Mouse (Mus musculus) forebrain, embryonic 16.5 days (tissue): ENCODE data around the gene Vcpkmt. TPM values are rescaled to one million over a fixed set of nuclear protein-coding genes. Genes with fewer than 3 reads are reported as not detected.
"Not testable (repeated sequence)": the region's sequence is repeated elsewhere in the genome, so short reads cannot be mapped to it uniquely, and the experiment has no call there.

Experiments used
- ATAC-seq: fragments of 200-750 bp; cut with Nextera tagmentation; 2 replicates; pipeline ENCODE4 v1.8.0; 2017; ENCODE audit warnings: mild to moderate bottlenecking, moderate library complexity
- H3K27ac ChIP-seq: fragments of 300-500 bp; sonication (generic); 2 replicates; pipeline ENCODE4 v1.5.1; 2014; ENCODE audit warnings: low read length, control low read depth
- H3K27me3 ChIP-seq: fragments of 300-500 bp; sonication (generic); replicated peaks from 2 replicates; pipeline ENCODE4 v1.6.1; 2014; ENCODE audit warnings: low read length; ENCODE audit not compliant: control insufficient read depth, insufficient read depth
- H3K36me3 ChIP-seq: fragments of 300-500 bp; sonication (generic); 2 replicates; pipeline ENCODE4 v1.6.1; 2014; ENCODE audit not compliant: control insufficient read depth, insufficient read depth
- H3K4me1 ChIP-seq: fragments of 300-500 bp; sonication (generic); replicated peaks from 2 replicates; pipeline ENCODE4 v1.6.1; 2014; ENCODE audit warnings: low read length; ENCODE audit not compliant: control insufficient read depth, insufficient read depth
- H3K4me2 ChIP-seq: fragments of 300-500 bp; sonication (generic); 2 replicates; pipeline ENCODE4 v1.6.1; 2014; ENCODE audit warnings: mild to moderate bottlenecking, low read length, control low read depth
- H3K4me3 ChIP-seq: fragments of 300-500 bp; sonication (generic); replicated peaks from 2 replicates; pipeline ENCODE4 v1.5.1; 2014; ENCODE audit warnings: mild to moderate bottlenecking, low read length, control low read depth
- H3K9ac ChIP-seq: fragments of 300-500 bp; sonication (generic); replicated peaks from 2 replicates; pipeline ENCODE4 v1.6.1; 2014; ENCODE audit warnings: low read depth, low read length, control low read depth
- H3K9me3 ChIP-seq: fragments of 300-500 bp; sonication (generic); 2 replicates; pipeline ENCODE4 v1.6.1; 2016; ENCODE audit warnings: low read length; ENCODE audit not compliant: control insufficient read depth
- WGBS: fragments of 180-500 bp; shearing (Covaris S2); extraction: QIAGEN DNeasy Blood & Tissue Kit; methylation state at CpG from one replicate; pipeline ENCODE4 v1.1.7; 2014; 5-methylcytosine and 5-hydroxymethylcytosine counted together
- polyA plus RNA-seq: library from polyadenylated mRNA; unstranded; fragments of >200 nt; fragmentation: Nextera tagmentation; extraction: Ambion mirVana; gene quantifications from 2 replicates; pipeline ENCODE4 v1.2.1, GENCODE M21; 2015

Gene Vcpkmt
- polyA plus RNA-seq, 1 experiment from 2014 or later = 33.5 TPM

DNA sequence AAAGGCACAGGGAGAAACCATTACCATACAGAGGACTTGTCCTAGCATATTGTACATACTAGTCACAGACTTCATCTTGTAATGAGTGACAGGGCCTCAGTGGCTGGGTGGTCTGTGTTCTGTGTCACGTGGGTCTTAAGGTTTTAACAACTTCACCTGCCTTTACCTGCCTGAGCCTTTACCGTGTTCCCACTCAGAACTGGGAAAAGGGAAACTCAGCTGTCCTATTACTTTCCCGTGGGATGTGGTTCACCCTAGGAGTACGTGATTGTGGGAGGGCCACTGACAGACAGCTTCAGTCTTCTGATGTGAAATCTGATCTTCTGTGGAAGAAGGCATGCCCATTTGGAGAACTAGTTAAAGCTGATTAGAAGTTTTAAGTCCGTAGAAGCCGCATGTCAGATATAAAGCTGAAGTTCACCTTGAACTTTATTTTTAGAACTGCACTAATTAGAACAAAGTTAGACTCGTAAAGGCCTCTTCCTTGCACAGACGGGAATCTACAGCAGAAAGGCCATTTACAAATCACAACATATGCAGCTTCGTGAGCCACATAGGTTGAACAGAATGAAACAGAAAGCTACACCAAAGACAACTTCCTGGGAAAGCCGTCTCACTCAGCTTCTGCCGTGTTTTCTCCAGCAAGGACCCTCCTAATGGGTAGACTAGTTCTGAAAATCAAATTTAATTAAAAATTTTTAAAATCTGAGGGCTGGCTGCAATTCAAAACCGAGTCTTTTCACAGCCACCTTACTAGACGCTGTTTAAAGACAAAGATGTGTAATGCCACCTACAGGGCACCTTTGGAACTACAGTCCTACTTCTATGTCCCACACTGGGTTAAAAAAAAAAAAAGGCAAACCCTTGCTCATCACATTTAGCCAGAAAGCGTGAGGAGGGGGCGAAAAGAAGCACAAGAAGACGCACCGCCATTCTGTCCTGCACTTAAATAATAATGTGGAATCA, 8.6 kb downstream of the Vcpkmt start:
- Histone ChIP-seq H3K4me3 (peak overlapping the region; percentile 34), H3K36me3 (peaks cover 9% of the 10 kb centered on the region), H3K9ac (peak overlapping the region; percentile 43), H3K9me3 (no peaks in the 10 kb centered on the region), H3K27me3 (no peaks in the 10 kb centered on the region), H3K27ac (no peak overlapping the region), H3K4me1 (peaks cover 3% of the 10 kb centered on the region), H3K4me2 (peak overlapping the region; percentile 53)
- WGBS = 23% methylated on average over 17 of the region's 17 CpGs
- ATAC-seq = peak; percentile 80

DNA sequence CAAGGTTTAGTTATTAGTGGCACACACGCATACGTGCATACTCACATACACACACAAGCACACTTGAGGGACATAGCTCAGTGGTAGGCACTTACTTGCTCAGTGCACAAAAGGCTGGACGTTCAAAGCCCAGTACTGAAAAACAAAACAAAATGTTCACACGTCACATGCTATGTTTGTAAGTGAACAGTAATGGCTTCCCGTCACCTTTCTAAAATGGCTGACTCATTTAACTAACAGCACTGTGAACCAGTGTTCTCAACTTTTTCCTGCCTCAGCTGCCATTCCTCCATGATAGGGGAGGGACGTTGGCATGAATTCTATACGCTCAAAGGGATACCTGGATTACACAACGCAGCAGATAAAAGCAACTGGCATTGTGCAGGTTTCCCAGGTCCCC, 9.6 kb downstream of the Vcpkmt start:
- Histone ChIP-seq H3K4me1 (peaks cover 3% of the 10 kb centered on the region), H3K27ac (no peak overlapping the region), H3K4me2 (no peak overlapping the region), H3K9ac (no peak overlapping the region), H3K9me3 (no peaks in the 10 kb centered on the region), H3K27me3 (no peaks in the 10 kb centered on the region), H3K4me3 (no peak overlapping the region), H3K36me3 (peaks cover 7% of the 10 kb centered on the region)
- ATAC-seq = no peak
- WGBS = 88% methylated on average over 8 of the region's 8 CpGs

- no peak for ATAC-seq
- Histone ChIP-seq H3K9me3 (no peaks in the 10 kb centered on the region), H3K4me3 (no peak overlapping the region), H3K27ac (no peak overlapping the region), H3K36me3 (no peaks in the 10 kb centered on the region), H3K9ac (no peak overlapping the region), H3K27me3 (no peaks in the 10 kb centered on the region), H3K4me2 (no peak overlapping the region), H3K4me1 (peaks cover 3% of the 10 kb centered on the region)
- WGBS = 95% methylated on average over 3 of the region's 3 CpGs
Measured at GRCm38 (mm10) chr12:69569926-69570325, 12.9 kb downstream of the Vcpkmt start.

- ATAC-seq = no peak
- Histone ChIP-seq H3K4me3 (no peak overlapping the region), H3K27me3 (no peaks in the 10 kb centered on the region), H3K9ac (no peak overlapping the region), H3K27ac (no peak overlapping the region), H3K4me1 (no peaks in the 10 kb centered on the region), H3K9me3 (no peaks in the 10 kb centered on the region), H3K4me2 (no peak overlapping the region), H3K36me3 (no peaks in the 10 kb centered on the region)
- 90% methylated on average over 3 of the region's 3 CpGs for WGBS
Measured at GRCm38 (mm10) chr12:69568266-69568665, 14.6 kb downstream of the Vcpkmt start.

DNA sequence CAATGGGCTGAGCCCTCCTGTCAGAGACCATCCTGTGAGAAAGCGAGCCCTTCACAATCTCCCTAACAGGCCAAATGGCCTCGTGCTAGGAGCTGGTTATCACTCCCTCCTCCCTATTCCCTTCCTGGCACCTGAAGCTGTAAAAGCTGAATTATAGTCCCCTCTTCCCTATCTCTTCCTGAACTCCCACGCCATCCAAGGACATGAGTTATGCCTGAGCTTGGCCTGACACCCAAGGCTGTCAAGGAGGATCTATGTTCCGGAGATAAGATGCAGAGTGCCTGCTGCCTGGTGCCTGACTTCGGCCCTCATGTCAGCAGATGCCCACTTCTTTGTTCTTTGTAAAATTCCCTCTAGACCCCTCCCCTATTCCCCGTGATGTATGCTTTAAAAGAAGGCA, 21.8 kb downstream of the Vcpkmt start:
- not testable (repeated sequence) for H3K9me3 ChIP-seq, H3K4me3 ChIP-seq, ATAC-seq, H3K9ac ChIP-seq, H3K27me3 ChIP-seq, H3K4me1 ChIP-seq, H3K27ac ChIP-seq, H3K36me3 ChIP-seq, H3K4me2 ChIP-seq
- 85% methylated on average over 6 of the region's 6 CpGs for WGBS

- Histone ChIP-seq H3K4me2 (no peak overlapping the region), H3K4me1 (no peaks in the 10 kb centered on the region), H3K9me3 (no peaks in the 10 kb centered on the region), H3K9ac (no peak overlapping the region), H3K4me3 (no peak overlapping the region), H3K27ac (no peak overlapping the region), H3K27me3 (no peaks in the 10 kb centered on the region), H3K36me3 (no peaks in the 10 kb centered on the region)
- WGBS = 57% methylated on average over 6 of the region's 6 CpGs
- no peak for ATAC-seq
Measured at GRCm38 (mm10) chr12:69556221-69556861, 26.5 kb downstream of the Vcpkmt start.

GRCm38 (mm10) chr12:69545456-69546178, 37.2 kb downstream of the Vcpkmt start:
- ATAC-seq = no peak
- no peaks in the 10 kb centered on the region for H3K27me3 ChIP-seq
- no peak overlapping the region for H3K27ac ChIP-seq
- H3K9ac ChIP-seq = no peak overlapping the region
- H3K4me1 ChIP-seq = no peaks in the 10 kb centered on the region
- 82% methylated on average over 13 of the region's 13 CpGs for WGBS
- no peaks in the 10 kb centered on the region for H3K9me3 ChIP-seq
- H3K4me2 ChIP-seq = no peak overlapping the region
- no peaks in the 10 kb centered on the region for H3K36me3 ChIP-seq
- H3K4me3 ChIP-seq = no peak overlapping the region

GRCm38 (mm10) chr12:69544994-69545393, 37.8 kb downstream of the Vcpkmt start:
- no peak for ATAC-seq

GRCm38 (mm10) chr12:69544562-69544961, 38.3 kb downstream of the Vcpkmt start:
- no peak overlapping the region for H3K4me3 ChIP-seq
- H3K9me3 ChIP-seq = no peaks in the 10 kb centered on the region
- H3K4me1 ChIP-seq = no peaks in the 10 kb centered on the region
- H3K9ac ChIP-seq = no peak overlapping the region
- no peak overlapping the region for H3K4me2 ChIP-seq
- no peak for ATAC-seq
- H3K27ac ChIP-seq = no peak overlapping the region
- no peaks in the 10 kb centered on the region for H3K27me3 ChIP-seq
- H3K36me3 ChIP-seq = no peaks in the 10 kb centered on the region
- whole genome bisulfite sequencing = 49% methylated on average over 2 of the region's 2 CpGs

More at GRCm38 (mm10) chr12:69544994-69545393, 37.8 kb downstream of the Vcpkmt start:
- Histone ChIP-seq H3K27ac (no peak overlapping the region), H3K4me1 (no peaks in the 10 kb centered on the region), H3K4me2 (no peak overlapping the region), H3K9ac (no peak overlapping the region), H3K9me3 (no peaks in the 10 kb centered on the region), H3K36me3 (no peaks in the 10 kb centered on the region), H3K27me3 (no peaks in the 10 kb centered on the region), H3K4me3 (no peak overlapping the region)
- 88% methylated on average over 6 of the region's 6 CpGs for WGBS
